Mouse (Mus musculus) cerebellum, adult 18-20 months (tissue): ENCODE results near the gene Klhl33.
"Not testable (repeated sequence)": the region's sequence is repeated elsewhere in the genome, so short reads cannot be mapped to it uniquely, and the experiment has no call there.

ENCODE experiments used
- DNase-seq, 2 experiments: peaks; one replicate each; pipeline ENCODE4 v3.0.0; 2021

Klhl33 gene

DNA sequence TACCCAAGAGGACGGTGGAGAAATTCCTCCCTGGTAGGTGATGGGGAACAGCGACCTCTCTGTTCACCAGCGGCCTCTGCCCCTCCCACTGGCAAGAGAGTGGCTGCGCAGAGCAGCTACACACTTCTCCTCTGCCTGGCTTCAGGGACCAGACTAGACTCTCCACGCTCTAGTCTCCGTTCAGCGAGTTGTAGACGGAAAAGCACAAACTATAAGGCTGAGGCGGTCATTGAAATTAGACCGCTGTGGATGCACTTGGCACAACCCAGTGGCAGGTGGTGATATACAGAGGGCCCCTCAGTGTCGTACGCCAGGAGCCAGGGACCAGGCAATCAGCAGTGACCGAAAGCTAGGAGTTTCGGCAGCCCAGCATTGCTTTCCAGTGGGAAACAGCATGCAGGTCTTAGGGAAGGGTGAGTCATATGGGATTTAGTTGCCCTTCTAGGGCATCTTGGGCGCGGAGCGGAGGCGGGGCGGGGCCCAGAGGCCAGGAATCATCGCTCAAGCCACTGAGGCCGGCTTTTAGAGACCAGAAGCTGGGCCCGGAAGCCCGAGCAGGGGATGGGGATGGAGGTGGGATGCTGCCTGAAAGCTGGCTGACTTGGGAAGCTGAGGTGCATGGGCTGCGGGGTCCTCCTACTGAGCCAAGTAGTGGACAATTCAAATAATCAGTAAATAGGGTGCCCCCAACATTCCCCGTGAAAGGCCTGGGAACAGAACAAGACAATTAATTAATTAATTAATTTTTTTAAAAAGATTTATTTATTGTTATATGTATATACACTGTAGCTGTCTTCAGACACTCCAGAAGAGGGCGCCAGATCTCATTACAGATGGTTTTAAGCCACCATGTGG is 6.9 kb upstream of the Klhl33 start:
- peak; percentile 69 to 80 for DNase-seq

DNA sequence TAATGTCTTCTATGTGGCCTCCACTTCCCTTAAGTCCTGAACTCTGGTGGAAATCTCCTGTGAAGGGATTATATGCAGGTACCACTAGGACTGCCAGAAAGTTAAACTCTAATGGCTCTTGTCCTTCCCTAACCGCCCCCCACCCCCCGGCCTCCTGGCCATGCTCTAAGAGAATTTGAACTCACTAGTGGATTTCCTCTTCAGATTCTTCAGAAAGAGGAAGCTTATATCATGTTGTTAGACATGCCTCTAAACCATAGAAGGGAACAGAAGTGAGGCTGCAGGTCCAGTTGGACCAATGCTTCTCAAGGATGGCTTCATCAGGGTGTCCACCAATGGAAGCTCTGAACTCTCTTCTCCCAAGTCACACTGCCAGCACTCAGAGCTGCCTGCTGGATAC is 685 bp upstream of the Klhl33 start:
- not testable (repeated sequence) for DNase-seq

DNA sequence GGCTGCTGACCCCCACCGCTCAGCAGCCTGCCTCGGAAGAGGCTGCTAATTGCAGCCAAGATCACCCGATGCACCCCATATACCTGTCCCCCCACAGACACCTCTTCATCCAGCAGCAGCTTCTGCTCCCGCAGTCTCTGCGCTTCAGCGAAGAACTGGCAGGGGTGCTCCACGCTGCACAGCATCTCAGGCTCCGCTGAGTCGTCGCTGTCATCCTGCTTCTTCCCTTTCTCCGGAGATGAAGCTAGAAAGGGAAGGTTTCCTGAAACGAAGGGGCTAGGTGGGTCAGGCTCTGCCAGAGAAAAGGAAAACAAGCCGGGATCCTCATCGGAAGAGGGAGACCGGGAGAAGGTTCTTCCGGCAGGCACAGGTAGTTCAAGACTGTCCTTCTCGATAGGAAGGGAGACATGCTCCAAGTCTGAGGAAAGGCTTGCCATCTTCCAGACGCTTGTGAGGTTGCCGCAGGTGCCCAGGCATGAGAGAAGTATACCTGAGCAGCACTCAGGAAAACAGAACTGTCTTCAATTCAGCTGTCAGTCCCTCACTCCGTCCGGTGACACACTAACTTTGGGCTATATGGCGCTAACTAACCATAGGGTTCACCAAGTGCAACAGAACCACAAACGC is 447 bp downstream of the Klhl33 start:
- DNase-seq, result peak; percentile 64 to 73

GRCm38 (mm10) chr14:50895985-50896746 is 1.1 kb downstream of the Klhl33 start:
- peak; percentile 81 to 82 for DNase-seq

DNA sequence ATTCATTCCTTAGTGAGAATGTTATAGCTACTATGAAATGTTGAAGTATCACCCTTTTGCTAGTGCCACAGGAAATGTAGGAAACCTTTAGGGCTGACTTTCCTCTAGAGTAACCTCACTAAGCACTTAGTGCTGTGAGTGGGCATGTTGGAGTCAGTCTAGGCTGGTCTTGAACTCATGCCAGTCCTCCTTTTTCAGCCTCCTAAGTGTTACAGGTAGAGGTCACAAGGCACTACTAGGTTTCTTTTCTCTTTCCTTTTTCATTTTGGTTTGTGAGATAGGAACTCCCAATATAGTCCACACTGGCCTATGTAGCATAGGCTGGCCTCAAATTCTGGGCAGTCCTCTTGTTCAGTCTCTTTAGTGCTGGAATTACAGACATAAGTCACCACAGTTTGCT is 1.9 kb downstream of the Klhl33 start:
- peak; percentile 21 to 37 for DNase-seq

- peak; percentile 33 to 43 for DNase-seq
Observed at GRCm38 (mm10) chr14:50892541-50893459, 4.5 kb downstream of the Klhl33 start.

- no peak for DNase-seq
Observed at GRCm38 (mm10) chr14:50892091-50892490, 5.2 kb downstream of the Klhl33 start.

GRCm38 (mm10) chr14:50891621-50892020 is 5.7 kb downstream of the Klhl33 start:
- DNase-seq, result no peak

- DNase-seq, result no peak
Observed at GRCm38 (mm10) chr14:50876236-50876950, 20.9 kb downstream of the Klhl33 start.

GRCm38 (mm10) chr14:50875591-50876230 is 21.6 kb downstream of the Klhl33 start:
- no peak for DNase-seq

- DNase-seq, result no peak
Observed at GRCm38 (mm10) chr14:50875175-50875574, 22.1 kb downstream of the Klhl33 start.

DNA sequence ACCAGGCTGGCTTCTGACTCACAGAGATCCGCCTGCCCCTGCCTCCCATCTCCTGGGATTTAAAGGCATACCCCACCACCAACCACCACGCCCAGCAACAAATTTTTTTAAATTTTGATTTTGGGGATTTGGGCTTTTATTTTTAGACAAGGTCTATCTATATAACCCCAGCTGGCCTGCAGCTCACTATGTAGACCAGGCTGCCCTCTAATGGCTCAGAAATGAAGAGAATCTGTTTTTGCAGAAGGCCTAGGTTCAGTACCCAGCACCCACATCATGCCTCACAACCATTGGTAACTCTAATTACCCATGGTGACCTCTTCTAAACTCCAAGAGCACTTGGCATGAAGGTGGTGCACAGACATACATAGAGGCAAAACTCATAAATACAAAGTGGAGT is 26.0 kb downstream of the Klhl33 start:
- DNase-seq, result no peak

DNA sequence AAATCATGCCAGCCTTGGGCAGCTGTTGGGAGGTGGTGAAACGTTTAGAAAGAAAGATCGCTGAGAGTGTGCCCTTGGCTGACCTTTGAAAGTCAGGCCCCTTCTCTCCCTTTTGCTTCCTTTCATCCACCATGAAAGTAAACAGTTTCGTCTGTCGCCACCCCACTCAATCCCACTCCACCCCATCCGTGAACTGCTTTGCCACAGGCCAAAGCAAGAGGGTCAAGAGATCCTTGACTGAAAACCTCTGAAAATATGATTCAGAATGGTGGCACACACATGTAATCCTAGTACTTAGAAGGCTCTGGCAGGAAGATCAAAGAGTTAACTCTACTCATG is 26.5 kb downstream of the Klhl33 start:
- no peak for DNase-seq

- peak; percentile 77 to 80 for DNase-seq
Observed at GRCm38 (mm10) chr14:50869889-50870804, 27.2 kb downstream of the Klhl33 start, which contains the start of gene Tep1. TSS of gene Tep1 (minus strand) at chr14:50870560.

DNA sequence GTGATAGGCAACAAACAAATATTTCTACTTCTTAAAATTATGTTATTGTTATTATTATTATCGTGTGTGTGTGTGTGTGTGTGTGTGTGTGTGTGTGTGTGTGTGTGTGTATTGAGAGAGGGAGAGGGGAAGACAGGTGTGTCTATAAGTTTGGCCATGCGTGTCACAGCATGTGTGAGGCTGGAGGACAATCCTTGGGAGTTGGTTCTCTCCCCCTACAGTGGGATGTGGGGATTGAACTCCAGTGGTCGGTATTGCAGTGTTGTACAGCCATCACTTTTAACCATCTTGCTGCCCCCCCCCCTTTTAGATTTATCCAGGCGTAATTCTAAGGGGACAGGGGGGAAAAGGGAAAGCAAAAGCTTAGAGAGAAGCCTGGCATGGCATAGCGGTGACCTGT is 28.7 kb downstream of the Klhl33 start:
- no peak for DNase-seq

DNA sequence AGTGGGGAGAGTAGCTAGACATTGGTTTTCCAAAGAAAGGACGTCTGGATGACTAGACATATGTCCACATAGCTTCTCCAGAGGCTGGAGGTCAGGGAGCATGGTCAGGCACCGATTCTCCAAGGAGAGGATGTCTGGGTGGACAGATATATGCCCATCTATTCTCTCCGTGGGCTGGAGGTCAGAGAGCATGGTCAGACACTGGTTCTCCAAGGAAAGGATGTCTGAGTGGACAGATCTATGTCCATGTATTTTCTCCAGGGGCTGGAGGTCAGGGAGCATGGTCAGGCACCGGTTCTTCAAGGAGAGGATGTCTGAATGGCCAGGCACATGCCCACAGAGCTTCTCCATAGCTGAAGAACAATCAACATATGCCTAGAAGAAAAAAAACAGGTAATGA is 29.1 kb downstream of the Klhl33 start:
- DNase-seq, result no peak

GRCm38 (mm10) chr14:50866966-50867365 is 30.3 kb downstream of the Klhl33 start:
- DNase-seq, result no peak

DNA sequence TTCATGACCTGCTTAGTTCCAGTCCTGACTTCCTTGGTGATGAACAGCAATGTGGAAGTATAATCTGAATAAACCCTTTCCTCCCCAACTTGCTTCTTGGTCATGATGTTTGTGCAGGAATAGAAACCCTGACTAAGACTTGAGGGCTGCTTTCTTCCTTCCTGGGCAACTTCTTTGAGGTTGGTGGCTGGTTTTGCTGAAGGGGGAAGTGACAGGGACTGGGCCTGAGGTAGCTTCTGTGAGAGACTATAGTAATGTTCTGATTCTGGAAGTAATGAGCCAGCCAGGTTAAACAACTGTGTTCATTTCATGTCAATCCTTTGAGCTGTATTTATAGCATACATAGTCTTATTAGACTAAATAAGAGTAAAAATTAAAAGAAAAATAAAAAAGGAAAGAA is 32.3 kb downstream of the Klhl33 start:
- DNase-seq, result not testable (repeated sequence)

- DNase-seq, result no peak
Observed at GRCm38 (mm10) chr14:50862641-50863040, 34.7 kb downstream of the Klhl33 start.

GRCm38 (mm10) chr14:50855788-50856187 is 41.5 kb downstream of the Klhl33 start:
- no peak for DNase-seq
